Mouse (Mus musculus) intestine, postnatal 0 days (tissue): Measurements from ENCODE around the gene Camkk2. TPM values are rescaled to one million over a fixed set of nuclear protein-coding genes. Genes with fewer than 3 reads are reported as not detected.

Source experiments
- ATAC-seq: fragments of 200-750 bp; cut with Nextera tagmentation; 2 replicates; pipeline ENCODE4 v1.8.0; 2017; ENCODE audit warnings: mild to moderate bottlenecking, moderate TSS enrichment, moderate library complexity
- H3K27ac ChIP-seq: fragments of 300-500 bp; sonication (generic); 2 replicates; pipeline ENCODE4 v1.5.1; 2014; ENCODE audit warnings: mild to moderate bottlenecking, low read depth, low read length, moderate library complexity
- H3K27me3 ChIP-seq: fragments of 300-500 bp; sonication (generic); replicated peaks from 2 replicates; pipeline ENCODE4 v1.6.1; 2014; ENCODE audit warnings: low read length, mixed read lengths; ENCODE audit not compliant: control insufficient read depth, insufficient read depth
- H3K36me3 ChIP-seq: fragments of 300-500 bp; sonication (generic); 2 replicates; pipeline ENCODE4 v1.6.1; 2014; ENCODE audit warnings: mild to moderate bottlenecking, moderate library complexity; ENCODE audit not compliant: control insufficient read depth, insufficient read depth
- H3K4me1 ChIP-seq: fragments of 300-500 bp; sonication (generic); replicated peaks from 2 replicates; pipeline ENCODE4 v1.6.1; 2014; ENCODE audit warnings: antibody characterized with exemption, low read length, mixed read lengths; ENCODE audit not compliant: control insufficient read depth, insufficient read depth
- H3K4me2 ChIP-seq: fragments of 300-500 bp; sonication (generic); replicated peaks from 2 replicates; pipeline ENCODE4 v1.6.1; 2014; ENCODE audit warnings: low read depth, mild to moderate bottlenecking, moderate library complexity
- H3K4me3 ChIP-seq: fragments of 300-500 bp; sonication (generic); 2 replicates; pipeline ENCODE4 v1.5.1; 2014; ENCODE audit warnings: low read depth, low read length
- H3K9ac ChIP-seq: fragments of 300-500 bp; sonication (generic); 2 replicates; pipeline ENCODE4 v1.6.1; 2014; ENCODE audit warnings: mild to moderate bottlenecking, low read depth, low read length
- H3K9me3 ChIP-seq: fragments of 300-500 bp; sonication (generic); 2 replicates; pipeline ENCODE4 v1.6.1; 2016; ENCODE audit warnings: mixed run types; ENCODE audit not compliant: control insufficient read depth
- CTCF ChIP-seq: sonication (generic); IDR thresholded peaks from 2 replicates; pipeline ENCODE4 v1.5.1; 2016; ENCODE audit warnings: low read depth, mild to moderate bottlenecking, control low read depth, antibody characterized with exemption, moderate library complexity
- whole genome bisulfite sequencing: fragments of 180-500 bp; shearing (Covaris S2); extraction: QIAGEN DNeasy Blood & Tissue Kit; methylation state at CpG from one replicate; pipeline ENCODE4 v1.1.7; 2014; 5-methylcytosine and 5-hydroxymethylcytosine counted together
- polyA plus RNA-seq: library from polyadenylated mRNA; unstranded; fragments of >200 nt; fragmentation: Nextera tagmentation; extraction: Ambion mirVana; gene quantifications from 2 replicates; pipeline ENCODE4 v1.2.1, GENCODE M21; 2015

Camkk2 gene
- polyA plus RNA-seq, 1 experiment from 2014 or later: 11.0 TPM

DNA sequence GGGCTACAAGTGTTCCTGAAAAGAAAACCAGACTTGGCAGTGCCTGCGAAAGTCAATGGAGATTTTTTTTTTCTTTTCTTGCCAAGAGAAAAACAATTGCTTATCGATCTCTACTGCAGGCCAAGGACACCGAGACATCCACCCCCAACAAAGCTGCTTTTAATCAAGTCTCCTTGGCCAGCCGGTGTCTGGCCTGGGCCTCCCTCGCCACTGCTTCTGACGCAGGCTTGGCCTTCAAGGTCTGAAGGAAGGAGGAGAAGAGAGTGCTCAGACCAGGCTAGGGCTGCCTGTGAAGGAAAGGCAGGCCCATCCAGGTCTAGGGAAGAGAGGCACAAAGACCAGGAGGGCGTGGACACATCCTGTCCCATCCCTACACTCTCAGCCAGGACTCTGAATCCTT, 8.9 kb downstream of the Camkk2 start:
- Histone ChIP-seq H3K9ac (0 out of 2 replicates have a peak overlapping the region, but pooled peaks have one; percentile 11), H3K27ac (no peak overlapping the region), H3K4me3 (no peak overlapping the region), H3K4me1 (0 out of 2 replicates have a peak, but pooled peaks cover 2% of the 10 kb centered on the region), H3K27me3 (no peaks in the 10 kb centered on the region), H3K4me2 (no peak overlapping the region), H3K36me3 (no peaks in the 10 kb centered on the region), H3K9me3 (no peaks in the 10 kb centered on the region)
- ATAC-seq: no peak
- 63% methylated on average over 7 of the region's 7 CpGs for WGBS
- TF ChIP-seq CTCF: no peak

DNA sequence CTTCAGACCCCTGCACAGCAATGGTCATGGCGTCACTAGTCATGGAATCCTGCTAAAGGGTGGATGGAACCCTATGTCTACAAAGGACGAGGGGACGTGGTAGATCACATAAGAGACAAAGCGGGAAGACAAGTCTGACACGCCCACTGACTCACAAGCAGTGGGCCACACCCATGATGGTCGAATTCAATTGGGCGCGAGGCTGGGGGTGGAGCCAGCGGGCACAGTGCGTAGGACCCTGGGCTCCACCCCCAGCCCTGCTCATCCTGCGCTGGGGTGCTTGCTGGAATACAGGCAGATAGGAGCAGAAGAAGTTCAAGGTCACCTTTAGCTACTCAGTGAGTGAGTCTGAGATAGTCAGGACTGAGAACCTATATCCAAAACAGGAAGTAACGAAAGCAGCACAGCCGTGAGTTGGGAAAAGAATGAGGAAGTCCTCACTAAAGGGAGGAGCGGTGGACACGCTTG, 10.1 kb downstream of the Camkk2 start:
- no peak overlapping the region for H3K27ac ChIP-seq
- H3K36me3 ChIP-seq: no peaks in the 10 kb centered on the region
- no peaks in the 10 kb centered on the region for H3K9me3 ChIP-seq
- no peak for ATAC-seq
- 0 out of 2 replicates have a peak, but pooled peaks cover 2% of the 10 kb centered on the region for H3K4me1 ChIP-seq
- 79% methylated on average over 15 of the region's 15 CpGs for WGBS
- TF ChIP-seq CTCF: no peak
- no peak overlapping the region for H3K4me2 ChIP-seq
- H3K9ac ChIP-seq: no peak overlapping the region
- H3K27me3 ChIP-seq: no peaks in the 10 kb centered on the region
- no peak overlapping the region for H3K4me3 ChIP-seq

DNA sequence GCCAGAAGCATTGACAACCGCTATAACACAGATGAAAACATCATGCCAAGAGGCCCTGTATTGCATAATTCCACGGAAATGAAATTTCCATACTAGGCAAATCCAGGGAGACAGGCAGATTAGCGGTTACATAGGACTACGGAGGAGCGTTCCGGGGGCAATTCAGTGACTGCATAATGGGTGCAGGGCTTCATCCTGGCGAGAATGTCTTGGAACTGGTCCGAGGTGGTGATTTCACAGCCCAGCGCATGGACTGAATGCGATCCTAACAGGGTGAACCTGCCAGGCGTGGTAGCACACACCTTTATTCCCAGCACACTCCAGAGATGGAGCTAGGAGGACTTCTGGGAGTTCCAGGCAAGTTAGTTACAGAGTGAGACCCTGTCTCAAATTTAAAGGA, 11.9 kb downstream of the Camkk2 start:
- TF ChIP-seq CTCF: no peak
- ATAC-seq: no peak
- 88% methylated on average over 11 of the region's 11 CpGs for WGBS

DNA sequence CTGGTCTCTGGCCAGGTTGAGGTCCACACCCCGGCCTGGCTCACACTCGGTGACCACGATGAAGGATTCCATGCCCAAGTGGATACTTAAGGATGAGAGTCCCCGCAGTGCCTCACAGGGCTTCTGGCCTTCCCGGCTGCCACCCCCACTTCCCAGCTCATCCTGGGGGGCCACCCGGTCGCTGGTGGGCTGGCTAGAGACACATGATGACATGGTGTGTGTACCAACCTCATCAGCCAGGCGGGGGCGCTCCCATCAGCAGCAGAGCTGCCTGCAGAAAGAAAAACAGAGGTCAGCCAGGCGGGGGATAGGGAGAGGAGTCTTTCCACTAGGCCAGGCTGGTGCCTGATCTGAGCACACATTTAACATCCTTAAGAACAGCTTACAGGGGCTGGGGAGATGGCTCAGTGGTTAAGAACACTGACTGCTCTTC, 15.2 kb downstream of the Camkk2 start:
- Histone ChIP-seq H3K9ac (no peak overlapping the region), H3K4me1 (0 out of 2 replicates have a peak, but pooled peaks cover 2% of the 10 kb centered on the region), H3K36me3 (peaks cover 10% of the 10 kb centered on the region; the same call in 1 of the 2 replicates), H3K27ac (peak overlapping the region; percentile 46; the same call in 1 of the 2 replicates), H3K9me3 (no peaks in the 10 kb centered on the region), H3K4me2 (peak overlapping the region; percentile 21; the same call in 1 of the 2 replicates), H3K27me3 (no peaks in the 10 kb centered on the region), H3K4me3 (no peak overlapping the region)
- ATAC-seq: no peak
- TF ChIP-seq CTCF: peak; percentile 64
- WGBS: 70% methylated on average over 10 of the region's 10 CpGs

More for the DNA sequence above, 11.9 kb downstream of the Camkk2 start:
- H3K27me3 ChIP-seq: no peaks in the 10 kb centered on the region
- peaks cover 7% of the 10 kb centered on the region; the same call in 1 of the 2 replicates for H3K36me3 ChIP-seq
- H3K4me2 ChIP-seq: no peak overlapping the region
- no peak overlapping the region for H3K4me3 ChIP-seq
- 0 out of 2 replicates have a peak, but pooled peaks cover 2% of the 10 kb centered on the region for H3K4me1 ChIP-seq
- H3K9me3 ChIP-seq: no peaks in the 10 kb centered on the region
- H3K27ac ChIP-seq: no peak overlapping the region
- H3K9ac ChIP-seq: no peak overlapping the region

DNA sequence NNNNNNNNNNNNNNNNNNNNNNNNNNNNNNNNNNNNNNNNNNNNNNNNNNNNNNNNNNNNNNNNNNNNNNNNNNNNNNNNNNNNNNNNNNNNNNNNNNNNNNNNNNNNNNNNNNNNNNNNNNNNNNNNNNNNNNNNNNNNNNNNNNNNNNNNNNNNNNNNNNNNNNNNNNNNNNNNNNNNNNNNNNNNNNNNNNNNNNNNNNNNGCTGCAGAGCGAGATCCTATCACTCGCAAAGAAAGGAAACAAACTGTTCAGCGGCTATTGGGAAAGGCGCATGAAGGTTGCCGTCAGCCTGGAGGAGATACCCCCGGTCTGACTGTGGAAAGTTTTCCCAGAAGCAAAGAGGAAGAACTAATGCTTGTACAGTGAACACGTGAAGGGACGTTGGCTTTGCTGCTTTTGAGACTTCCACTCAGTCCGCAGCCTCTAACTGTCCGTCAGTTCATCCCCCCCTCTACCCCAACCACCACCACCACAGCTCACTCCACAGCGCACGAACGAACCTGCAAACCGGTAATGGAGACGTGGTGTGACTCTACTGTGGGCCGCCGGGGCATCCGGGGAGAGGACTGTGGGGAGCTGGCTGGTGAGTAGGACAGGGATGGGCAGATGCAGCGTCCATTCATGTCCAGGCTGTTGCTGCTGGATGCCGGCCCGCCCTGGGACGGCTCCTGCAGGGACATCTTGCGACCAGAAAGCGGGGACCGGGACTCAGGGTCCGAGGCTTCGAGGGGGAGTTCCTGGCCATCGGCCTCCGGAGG, 15.8 kb downstream of the Camkk2 start:
- Histone ChIP-seq H3K9ac (no peak overlapping the region), H3K4me1 (no peaks in the 10 kb centered on the region), H3K27me3 (no peaks in the 10 kb centered on the region), H3K27ac (peak overlapping the region; percentile 46; the same call in 1 of the 2 replicates), H3K4me3 (no peak overlapping the region), H3K9me3 (no peaks in the 10 kb centered on the region), H3K36me3 (peaks cover 10% of the 10 kb centered on the region; the same call in 1 of the 2 replicates), H3K4me2 (peak overlapping the region; percentile 21)
- ATAC-seq: no peak
- TF ChIP-seq CTCF: no peak
- 61% methylated on average over 29 of the region's 29 CpGs for WGBS

DNA sequence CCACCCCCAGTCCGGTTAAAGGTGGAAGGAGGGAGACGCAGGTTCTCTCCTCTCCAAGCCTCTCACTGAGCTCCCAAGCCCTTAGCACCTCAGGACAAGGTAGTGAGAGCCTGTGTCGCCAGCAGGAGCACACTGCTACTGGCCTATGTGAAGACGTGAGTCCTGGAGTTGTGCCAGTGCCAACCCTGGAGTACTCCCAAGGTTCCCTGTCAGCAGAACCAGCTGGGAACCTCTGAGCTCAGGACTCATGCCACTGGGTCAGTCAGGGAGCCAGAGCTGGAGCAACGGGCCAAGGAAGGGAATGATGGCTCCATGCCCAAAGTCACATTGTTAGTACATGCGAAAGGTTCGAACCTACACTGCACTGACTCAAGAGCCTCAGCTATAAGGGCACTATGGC, 22.5 kb downstream of the Camkk2 start:
- no peak for TF ChIP-seq CTCF
- H3K9me3 ChIP-seq: no peaks in the 10 kb centered on the region
- ATAC-seq: no peak
- H3K36me3 ChIP-seq: peaks cover 12% of the 10 kb centered on the region; the same call in 1 of the 2 replicates
- H3K27me3 ChIP-seq: no peaks in the 10 kb centered on the region
- no peak overlapping the region for H3K4me3 ChIP-seq
- H3K4me2 ChIP-seq: no peak overlapping the region
- no peaks in the 10 kb centered on the region for H3K4me1 ChIP-seq
- 87% methylated on average over 7 of the region's 7 CpGs for WGBS
- H3K27ac ChIP-seq: no peak overlapping the region
- no peak overlapping the region for H3K9ac ChIP-seq
